Mouse (Mus musculus): ENCODE data around the gene Mxd4. TPM values are rescaled to one million over a fixed set of nuclear protein-coding genes. Genes with fewer than 3 reads are reported as not detected.

The Mxd4 gene
- total RNA-seq, 1 experiment = 14.2 TPM

GRCm38 (mm10) chr5:34147554-34147953 lies 40.0 kb downstream of the Mxd4 start:
- Histone ChIP-seq H3K4me3 (ENCODE audit: insufficient read depth in 1 of 2, low read depth in 1 of 2, low read length in 2 of 2, poor library complexity in 1 of 2, severe bottlenecking in 1 of 2) (no peak overlapping the region), H3K4me1 (ENCODE audit: control insufficient read depth in 2 of 2, insufficient read depth in 2 of 2, low read length in 2 of 2, poor library complexity in 1 of 2) (no peaks in the 10 kb centered on the region), H3K9me3 (ENCODE audit: control insufficient read depth, insufficient read depth, low read depth, low read length) (no peaks in the 10 kb centered on the region), H3K36me3 (ENCODE audit: control insufficient read depth, insufficient read depth, low read length, poor library complexity, severe bottlenecking) (no peaks in the 10 kb centered on the region), H3K9ac (ENCODE audit: insufficient read depth, low read depth, low read length, poor library complexity, severe bottlenecking) (no peak overlapping the region), H3K27ac (ENCODE audit: insufficient read depth, low read depth, low read length, poor library complexity, severe bottlenecking) (no peak overlapping the region)
- in situ Hi-C loops (cut with MboI; ENCODE audit: low sequenced_read_pairs in 2 of 2, unreplicated experiment in 2 of 2) = no loop called here
- DNase-seq (ENCODE audit: low read depth, low spot score) = no peak
- no peak for TF ChIP-seq CHD2 (IDR thresholded peaks at IDR 0.05; ENCODE audit: low read depth, low read length)
- no peak for TF ChIP-seq ZC3H11A (IDR thresholded peaks at IDR 0.05; ENCODE audit: borderline replicate concordance, low read depth, low read length)
- no peak for TF ChIP-seq ZNF384 (IDR thresholded peaks at IDR 0.05; ENCODE audit: low read depth, low read length)
- TF ChIP-seq HCFC1 (IDR thresholded peaks at IDR 0.05; ENCODE audit: borderline replicate concordance, insufficient read depth, low read length) = no peak
- no peak for TF ChIP-seq MAFK (IDR thresholded peaks at IDR 0.05; ENCODE audit: insufficient read depth, low read depth, low read length)

- no peak for DNase-seq (ENCODE audit: low read depth, low spot score)
- no peaks in the 10 kb centered on the region for H3K36me3 ChIP-seq (ENCODE audit: control insufficient read depth, insufficient read depth, low read length, poor library complexity, severe bottlenecking)
- H3K27ac ChIP-seq (ENCODE audit: insufficient read depth, low read depth, low read length, poor library complexity, severe bottlenecking) = no peak overlapping the region
- in situ Hi-C loops (cut with MboI; ENCODE audit: low sequenced_read_pairs in 2 of 2, unreplicated experiment in 2 of 2) = no loop called here
- TF ChIP-seq HCFC1 (IDR thresholded peaks at IDR 0.05; ENCODE audit: borderline replicate concordance, insufficient read depth, low read length) (no peak), MAFK (IDR thresholded peaks at IDR 0.05; ENCODE audit: insufficient read depth, low read depth, low read length) (no peak), CHD2 (IDR thresholded peaks at IDR 0.05; ENCODE audit: low read depth, low read length) (no peak), ZC3H11A (IDR thresholded peaks at IDR 0.05; ENCODE audit: borderline replicate concordance, low read depth, low read length) (no peak), ZNF384 (IDR thresholded peaks at IDR 0.05; ENCODE audit: low read depth, low read length) (no peak)
- no peak overlapping the region for H3K4me3 ChIP-seq (ENCODE audit: insufficient read depth in 1 of 2, low read depth in 1 of 2, low read length in 2 of 2, poor library complexity in 1 of 2, severe bottlenecking in 1 of 2)
- no peaks in the 10 kb centered on the region for H3K9me3 ChIP-seq (ENCODE audit: control insufficient read depth, insufficient read depth, low read depth, low read length)
- H3K9ac ChIP-seq (ENCODE audit: insufficient read depth, low read depth, low read length, poor library complexity, severe bottlenecking) = no peak overlapping the region
- H3K4me1 ChIP-seq (ENCODE audit: control insufficient read depth in 2 of 2, insufficient read depth in 2 of 2, low read length in 2 of 2, poor library complexity in 1 of 2) = no peaks in the 10 kb centered on the region
These were observed 47.8 kb downstream of the Mxd4 start for GRCm38 (mm10) chr5:34139751-34140150.

- no peak for DNase-seq (ENCODE audit: low read depth, low spot score)
- Histone ChIP-seq H3K4me3 (ENCODE audit: insufficient read depth in 1 of 2, low read depth in 1 of 2, low read length in 2 of 2, poor library complexity in 1 of 2, severe bottlenecking in 1 of 2) (no peak overlapping the region), H3K36me3 (ENCODE audit: control insufficient read depth, insufficient read depth, low read length, poor library complexity, severe bottlenecking) (no peaks in the 10 kb centered on the region), H3K9ac (ENCODE audit: insufficient read depth, low read depth, low read length, poor library complexity, severe bottlenecking) (no peak overlapping the region), H3K27ac (ENCODE audit: insufficient read depth, low read depth, low read length, poor library complexity, severe bottlenecking) (no peak overlapping the region), H3K9me3 (ENCODE audit: control insufficient read depth, insufficient read depth, low read depth, low read length) (no peaks in the 10 kb centered on the region), H3K4me1 (ENCODE audit: control insufficient read depth in 2 of 2, insufficient read depth in 2 of 2, low read length in 2 of 2, poor library complexity in 1 of 2) (peaks cover 0 to 2% of the 10 kb centered on the region in 2 experiments; a peak in 2 of 4 replicates)
- in situ Hi-C loops (cut with MboI; ENCODE audit: low sequenced_read_pairs in 2 of 2, unreplicated experiment in 2 of 2) = no loop called here
- TF ChIP-seq HCFC1 (IDR thresholded peaks at IDR 0.05; ENCODE audit: borderline replicate concordance, insufficient read depth, low read length) (no peak), ZNF384 (IDR thresholded peaks at IDR 0.05; ENCODE audit: low read depth, low read length) (no peak), CHD2 (IDR thresholded peaks at IDR 0.05; ENCODE audit: low read depth, low read length) (no peak), MAFK (IDR thresholded peaks at IDR 0.05; ENCODE audit: insufficient read depth, low read depth, low read length) (no peak), ZC3H11A (IDR thresholded peaks at IDR 0.05; ENCODE audit: borderline replicate concordance, low read depth, low read length) (no peak)
These were observed 54.8 kb downstream of the Mxd4 start for GRCm38 (mm10) chr5:34132731-34133130.

- TF ChIP-seq MAFK (IDR thresholded peaks at IDR 0.05; ENCODE audit: insufficient read depth, low read depth, low read length) (no peak), HCFC1 (IDR thresholded peaks at IDR 0.05; ENCODE audit: borderline replicate concordance, insufficient read depth, low read length) (no peak)
- Histone ChIP-seq H3K27ac (ENCODE audit: insufficient read depth, low read depth, low read length, poor library complexity, severe bottlenecking) (no peak overlapping the region), H3K9ac (ENCODE audit: insufficient read depth, low read depth, low read length, poor library complexity, severe bottlenecking) (no peak overlapping the region), H3K9me3 (ENCODE audit: control insufficient read depth, insufficient read depth, low read depth, low read length) (no peaks in the 10 kb centered on the region), H3K4me1 (ENCODE audit: control insufficient read depth in 2 of 2, insufficient read depth in 2 of 2, low read length in 2 of 2, poor library complexity in 1 of 2) (peaks cover 0 to 3% of the 10 kb centered on the region in 2 experiments; a peak in 1 of 4 replicates), H3K36me3 (ENCODE audit: control insufficient read depth, insufficient read depth, low read length, poor library complexity, severe bottlenecking) (no peaks in the 10 kb centered on the region), H3K4me3 (ENCODE audit: insufficient read depth in 1 of 2, low read depth in 1 of 2, low read length in 2 of 2, poor library complexity in 1 of 2, severe bottlenecking in 1 of 2) (no peak overlapping the region)
- in situ Hi-C loops (cut with MboI; ENCODE audit: low sequenced_read_pairs in 2 of 2, unreplicated experiment in 2 of 2) = no loop called here
- peak; percentile 24 for DNase-seq (ENCODE audit: low read depth, low spot score)
These were observed 63.4 kb downstream of the Mxd4 start for GRCm38 (mm10) chr5:34124131-34124530.

Other genes starting within 250 kb of the Mxd4 start
- gene Gm1673, start 204.3 kb downstream of the Mxd4 start, total RNA-seq (2012; rRNA removed) = 13.5 and 14.5 TPM in 2 replicates
- gene Nat8l, start 191.7 kb downstream of the Mxd4 start, total RNA-seq (2012; rRNA removed) = 3.3 and 6.1 TPM in 2 replicates
- gene Poln, start 18.3 kb downstream of the Mxd4 start, total RNA-seq (2012; rRNA removed) = 0.18 and 0.37 TPM in 2 replicates
- gene Haus3, start 18.2 kb downstream of the Mxd4 start, total RNA-seq (2012; rRNA removed) = 17.6 and 26.8 TPM in 2 replicates
- 12.3 and 18.8 TPM in 2 replicates for gene Zfyve28, start 100.7 kb upstream of the Mxd4 start, total RNA-seq (2012; rRNA removed)
- gene Cfap99, start 100.9 kb upstream of the Mxd4 start, total RNA-seq (2012; rRNA removed) = 0.22 and 0.42 TPM in 2 replicates
- gene Rnf4, start 148.6 kb upstream of the Mxd4 start, total RNA-seq (2012; rRNA removed) = 177 and 186 TPM in 2 replicates
- gene Fam193a, start 182.2 kb upstream of the Mxd4 start, total RNA-seq (2012; rRNA removed) = 17.3 and 19.0 TPM in 2 replicates

Data from ES-E14 (cell line).